Mouse (Mus musculus): ENCODE results near the gene Prkch. TPM values are rescaled to one million over a fixed set of nuclear protein-coding genes. Genes with fewer than 3 reads are reported as not detected.
A peak's percentile ranks its signal among the peaks of the same experiment; 100 is the strongest.

Prkch gene
- polyA plus RNA-seq, 1 experiment from 2014 or later = 9.2 TPM

DNA sequence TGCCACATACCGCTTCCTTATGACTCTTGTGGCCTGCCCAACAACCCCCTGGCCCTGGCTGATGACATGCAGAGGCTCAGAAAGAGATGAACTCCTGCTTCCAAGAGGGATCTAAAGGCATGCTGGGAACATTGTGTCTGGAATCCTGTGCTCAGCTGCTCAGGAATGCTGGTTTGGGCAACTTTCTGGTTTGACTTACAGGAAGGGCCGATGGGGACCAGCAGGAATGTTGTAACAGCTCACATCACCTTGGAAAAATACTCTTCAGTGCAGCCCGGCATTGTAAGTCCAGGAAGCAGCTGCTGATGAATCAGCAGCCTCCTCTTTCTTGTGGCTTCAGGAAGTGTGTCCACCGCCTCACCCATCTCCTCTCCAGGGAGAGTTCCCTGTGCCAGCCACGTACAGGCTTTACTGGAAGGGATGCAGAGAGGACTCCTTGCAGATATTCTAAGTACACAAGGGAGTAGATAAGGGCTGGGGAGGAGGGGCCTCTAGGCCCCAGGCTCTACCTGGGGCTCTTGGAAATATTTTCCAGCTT lies 206.0 kb downstream of the Prkch start:
- Histone ChIP-seq H3K36me3 (no peaks in the 10 kb centered on the region), H3K27ac (replicated peaks) (no peak overlapping the region), H3K27me3 (replicated peaks) (no peaks in the 10 kb centered on the region), H3K9ac (replicated peaks) (no peak overlapping the region), H3K9me3 (replicated peaks) (no peaks in the 10 kb centered on the region), H3K4me2 (no peak overlapping the region), H3K4me3 (replicated peaks) (no peak overlapping the region), H3K4me1 (peaks cover 21% of the 10 kb centered on the region)
- WGBS = 73% methylated on average over 5 of the region's 5 CpGs
- no peak for ATAC-seq (ENCODE audit: low FRiP score)

DNA sequence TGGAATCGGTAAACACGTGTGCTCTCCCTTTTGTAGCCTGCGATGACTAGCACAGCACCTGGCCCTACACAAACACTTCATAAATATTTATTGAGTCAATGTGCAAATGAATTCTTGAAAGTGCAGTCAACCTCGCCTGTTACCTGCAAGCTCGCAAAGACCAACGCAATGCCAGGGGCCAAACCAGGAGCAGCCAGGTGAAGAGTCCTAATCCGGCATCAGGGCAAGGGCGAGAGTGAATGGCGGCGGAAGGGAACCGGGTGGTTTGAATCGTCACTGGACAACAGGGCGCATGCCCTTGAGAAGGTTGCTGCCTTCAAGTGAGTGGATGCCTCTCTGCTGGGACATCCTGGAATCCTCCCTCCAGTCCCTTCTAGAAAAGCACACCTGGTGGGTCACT lies 208.6 kb downstream of the Prkch start:
- no peaks in the 10 kb centered on the region for H3K27me3 ChIP-seq (replicated peaks)
- ATAC-seq (ENCODE audit: low FRiP score) = no peak
- H3K4me2 ChIP-seq = no peak overlapping the region
- no peaks in the 10 kb centered on the region for H3K9me3 ChIP-seq (replicated peaks)
- H3K27ac ChIP-seq (replicated peaks) = no peak overlapping the region
- H3K36me3 ChIP-seq = no peaks in the 10 kb centered on the region
- peaks cover 18% of the 10 kb centered on the region for H3K4me1 ChIP-seq
- no peak overlapping the region for H3K4me3 ChIP-seq (replicated peaks)
- H3K9ac ChIP-seq (replicated peaks) = no peak overlapping the region
- 57% methylated on average over 13 of the region's 13 CpGs for WGBS

DNA sequence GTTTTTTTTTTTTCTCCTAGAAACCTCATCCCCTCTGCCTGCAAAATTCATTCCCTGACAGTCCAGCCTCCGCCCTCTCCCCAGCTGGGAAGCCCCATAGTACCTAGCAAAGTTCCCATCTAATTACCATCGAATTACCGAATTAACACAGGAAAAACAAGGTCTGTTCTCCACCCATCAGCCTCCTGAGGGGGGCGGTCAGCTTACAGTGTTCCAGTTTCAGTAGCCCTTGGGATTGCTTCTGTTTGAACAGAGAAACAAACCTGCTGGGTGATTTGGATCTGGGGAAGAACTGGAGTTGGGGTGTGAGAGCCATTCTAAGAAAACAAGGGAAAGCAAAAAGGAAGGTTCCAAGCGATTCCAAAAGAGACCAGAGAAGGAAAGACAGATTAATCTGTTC lies 209.1 kb downstream of the Prkch start:
- no peaks in the 10 kb centered on the region for H3K9me3 ChIP-seq (replicated peaks)
- H3K4me2 ChIP-seq = no peak overlapping the region
- no peak overlapping the region for H3K27ac ChIP-seq (replicated peaks)
- 15% methylated on average over 5 of the region's 5 CpGs for WGBS
- peaks cover 17% of the 10 kb centered on the region for H3K4me1 ChIP-seq
- H3K4me3 ChIP-seq (replicated peaks) = no peak overlapping the region
- no peak overlapping the region for H3K9ac ChIP-seq (replicated peaks)
- no peaks in the 10 kb centered on the region for H3K36me3 ChIP-seq
- H3K27me3 ChIP-seq (replicated peaks) = no peaks in the 10 kb centered on the region
- ATAC-seq (ENCODE audit: low FRiP score) = no peak

DNA sequence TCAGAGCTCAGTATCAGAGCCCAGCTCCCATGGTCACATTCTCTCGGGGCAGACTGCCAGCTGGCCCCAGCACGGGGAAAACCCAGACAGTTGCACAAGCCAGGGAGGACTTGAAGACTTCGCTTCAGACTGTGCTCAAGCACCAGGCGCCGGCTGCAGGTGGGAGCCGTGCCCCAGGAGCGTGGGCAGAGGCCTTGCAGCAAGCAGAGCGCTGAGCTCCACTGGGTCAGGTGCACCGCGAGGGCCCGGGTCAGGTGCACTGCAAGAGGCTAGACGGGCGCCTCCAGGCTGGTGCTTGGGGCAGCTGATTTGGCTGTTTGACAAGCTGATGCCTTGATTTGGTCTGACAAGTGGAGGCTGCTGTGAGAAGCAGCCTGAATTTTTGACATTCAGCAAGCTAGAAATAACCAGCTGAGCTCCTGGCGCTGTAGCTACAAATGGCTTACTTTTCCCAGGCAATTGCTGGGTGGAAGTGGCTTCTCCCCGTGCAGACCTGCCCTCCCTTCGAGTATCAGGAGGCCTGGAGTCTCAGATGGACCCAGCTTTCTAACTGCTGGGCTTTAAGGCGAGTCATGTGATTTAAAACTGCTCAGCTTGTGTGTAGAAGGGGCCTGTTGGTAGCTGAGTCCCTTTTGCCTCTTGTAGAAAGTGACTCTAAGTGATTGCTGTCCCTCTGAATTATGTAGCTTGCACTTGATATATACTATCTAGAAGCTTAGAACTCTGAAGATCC lies 209.7 kb downstream of the Prkch start:
- Histone ChIP-seq H3K4me3 (replicated peaks) (no peak overlapping the region), H3K9me3 (replicated peaks) (no peaks in the 10 kb centered on the region), H3K27me3 (replicated peaks) (no peaks in the 10 kb centered on the region), H3K9ac (replicated peaks) (no peak overlapping the region), H3K27ac (replicated peaks) (no peak overlapping the region; the same call in 1 of the 2 replicates), H3K4me1 (peaks cover 14% of the 10 kb centered on the region), H3K4me2 (no peak overlapping the region), H3K36me3 (no peaks in the 10 kb centered on the region)
- 34% methylated on average over 17 of the region's 17 CpGs for WGBS
- ATAC-seq (ENCODE audit: low FRiP score) = 0 out of 2 replicates have a peak, but pooled peaks have one; percentile 38

DNA sequence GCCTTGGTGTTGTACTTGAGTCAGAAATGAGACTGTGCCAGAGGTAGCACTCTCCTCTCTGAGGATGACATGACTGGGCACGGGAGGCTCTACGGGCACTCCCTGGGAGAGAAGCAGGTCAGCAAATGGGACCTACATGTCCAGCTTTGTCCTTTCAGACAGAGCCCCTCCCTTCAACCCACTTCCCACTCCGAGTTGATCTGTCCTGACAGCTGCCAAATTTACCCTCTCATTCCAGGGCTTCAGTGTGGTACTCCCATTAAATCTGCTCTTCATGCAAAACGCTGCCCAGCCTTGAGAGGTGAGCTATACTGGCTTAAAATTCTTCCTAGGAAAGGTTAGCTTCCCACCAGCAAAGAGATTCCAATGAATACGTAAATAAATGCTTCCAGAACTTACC lies 215.1 kb downstream of the Prkch start:
- Histone ChIP-seq H3K4me3 (replicated peaks) (no peak overlapping the region), H3K36me3 (no peaks in the 10 kb centered on the region), H3K9ac (replicated peaks) (no peak overlapping the region), H3K9me3 (replicated peaks) (no peaks in the 10 kb centered on the region), H3K27me3 (replicated peaks) (no peaks in the 10 kb centered on the region), H3K4me1 (no peaks in the 10 kb centered on the region), H3K4me2 (no peak overlapping the region), H3K27ac (replicated peaks) (no peak overlapping the region)
- no peak for ATAC-seq (ENCODE audit: low FRiP score)
- 83% methylated on average over 5 of the region's 5 CpGs for WGBS

DNA sequence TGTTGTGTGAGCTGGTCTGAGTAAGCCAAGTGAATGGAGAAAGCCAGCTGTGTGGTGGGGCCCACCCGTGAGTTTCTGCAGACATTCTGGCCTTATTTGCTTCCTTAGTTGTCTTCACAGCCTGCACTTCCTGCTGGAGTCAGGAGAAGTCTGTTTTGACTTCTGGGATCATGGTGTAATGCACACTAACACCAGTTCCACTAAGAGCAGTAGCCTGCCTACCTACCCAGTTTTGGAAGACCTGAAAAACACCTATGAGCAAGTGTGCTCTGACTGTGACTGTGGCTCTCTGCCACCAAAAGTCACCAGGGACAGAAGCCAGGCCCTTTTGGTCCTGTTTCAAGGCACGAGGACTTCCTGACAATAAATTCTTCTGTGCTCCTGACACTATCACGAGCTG lies 216.3 kb downstream of the Prkch start:
- ATAC-seq (ENCODE audit: low FRiP score) = no peak
- Histone ChIP-seq H3K4me3 (replicated peaks) (no peak overlapping the region), H3K27ac (replicated peaks) (no peak overlapping the region), H3K9ac (replicated peaks) (no peak overlapping the region), H3K4me1 (no peaks in the 10 kb centered on the region), H3K27me3 (replicated peaks) (no peaks in the 10 kb centered on the region), H3K9me3 (replicated peaks) (no peaks in the 10 kb centered on the region), H3K4me2 (no peak overlapping the region), H3K36me3 (no peaks in the 10 kb centered on the region)
- WGBS = 55% methylated on average over 3 of the region's 3 CpGs

DNA sequence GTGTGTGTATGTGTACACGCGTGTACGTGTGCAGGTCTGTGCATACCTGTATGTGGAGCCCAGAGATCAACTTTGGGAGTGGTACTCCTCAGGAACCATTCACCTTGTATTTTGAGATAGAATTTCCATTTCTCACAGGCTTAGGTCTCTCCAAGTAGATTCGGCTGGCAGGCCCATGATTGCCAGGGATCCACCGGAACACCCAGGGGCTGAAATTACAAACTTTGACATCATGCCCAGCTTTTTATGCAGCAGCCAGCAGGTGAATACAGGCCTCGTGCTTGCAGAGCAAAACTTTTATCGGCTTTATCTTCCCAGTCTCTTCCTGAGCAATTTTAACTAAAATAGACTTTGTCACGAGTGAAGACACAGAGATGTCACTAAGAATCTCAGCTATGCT lies 217.2 kb downstream of the Prkch start:
- Histone ChIP-seq H3K9ac (replicated peaks) (no peak overlapping the region), H3K4me3 (replicated peaks) (no peak overlapping the region), H3K27me3 (replicated peaks) (no peaks in the 10 kb centered on the region), H3K36me3 (no peaks in the 10 kb centered on the region), H3K4me2 (no peak overlapping the region), H3K4me1 (no peaks in the 10 kb centered on the region), H3K27ac (replicated peaks) (no peak overlapping the region), H3K9me3 (replicated peaks) (no peaks in the 10 kb centered on the region)
- 91% methylated on average over 8 of the region's 8 CpGs for WGBS
- ATAC-seq (ENCODE audit: low FRiP score) = no peak

DNA sequence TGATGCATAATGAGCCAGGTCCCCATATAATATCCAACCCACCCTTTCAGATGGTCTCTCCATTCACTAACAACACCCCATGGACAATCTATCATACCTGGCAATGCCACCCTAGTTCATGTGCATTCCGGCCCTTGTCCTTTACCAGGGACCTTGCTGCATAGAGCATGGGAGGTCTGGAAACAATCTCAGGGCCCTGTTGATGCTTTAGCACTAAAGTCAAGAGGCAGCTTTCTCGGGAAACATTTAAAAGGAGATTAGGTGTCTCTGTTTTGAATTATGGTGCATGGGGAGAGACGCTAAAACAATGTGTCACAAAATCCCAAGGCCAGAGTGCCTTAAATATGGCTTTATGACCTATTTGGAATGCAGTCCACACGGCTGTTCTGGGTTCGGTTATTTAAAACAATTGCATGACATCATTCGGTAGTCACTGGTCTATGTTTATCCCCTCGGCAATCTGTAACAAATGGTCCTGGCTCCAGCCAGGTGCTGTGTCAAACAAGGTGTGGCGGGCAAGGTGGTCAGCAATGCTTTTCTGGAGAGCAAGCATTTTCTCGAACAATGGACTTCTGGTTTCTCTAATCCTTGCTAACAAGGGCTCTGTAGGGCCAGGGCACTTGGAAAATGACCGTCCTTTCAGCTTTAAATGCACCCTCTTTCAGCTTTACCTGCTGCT lies 217.9 kb downstream of the Prkch start:
- H3K4me3 ChIP-seq (replicated peaks) = no peak overlapping the region
- no peaks in the 10 kb centered on the region for H3K4me1 ChIP-seq
- H3K36me3 ChIP-seq = no peaks in the 10 kb centered on the region
- no peak for ATAC-seq (ENCODE audit: low FRiP score)
- H3K27me3 ChIP-seq (replicated peaks) = no peaks in the 10 kb centered on the region
- WGBS = 74% methylated on average over 10 of the region's 10 CpGs
- no peak overlapping the region for H3K27ac ChIP-seq (replicated peaks)
- H3K9me3 ChIP-seq (replicated peaks) = no peaks in the 10 kb centered on the region
- H3K4me2 ChIP-seq = no peak overlapping the region
- no peak overlapping the region for H3K9ac ChIP-seq (replicated peaks)

DNA sequence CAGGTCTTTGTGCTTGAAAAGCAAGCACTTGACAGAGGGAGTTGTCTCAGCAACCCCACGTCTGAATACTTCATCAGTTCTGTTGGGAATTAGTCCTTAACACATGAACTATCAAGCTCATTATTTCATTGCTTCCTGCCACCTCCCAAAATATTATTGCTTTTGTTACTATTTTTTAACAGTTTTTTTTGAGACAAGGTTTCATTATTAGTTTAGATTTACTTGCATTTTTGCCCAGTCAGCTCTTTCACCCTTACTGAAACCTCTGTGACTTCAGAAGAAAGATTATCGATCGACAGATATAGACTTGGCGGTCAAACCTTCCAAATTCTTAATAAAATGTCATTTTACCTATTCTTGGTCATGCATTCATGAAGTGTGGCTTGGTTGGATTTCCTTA lies 219.3 kb downstream of the Prkch start:
- ATAC-seq (ENCODE audit: low FRiP score) = no peak
- H3K4me3 ChIP-seq (replicated peaks) = no peak overlapping the region
- no peaks in the 10 kb centered on the region for H3K36me3 ChIP-seq
- H3K27ac ChIP-seq (replicated peaks) = no peak overlapping the region
- 89% methylated on average over 4 of the region's 4 CpGs for WGBS
- no peaks in the 10 kb centered on the region for H3K9me3 ChIP-seq (replicated peaks)
- no peak overlapping the region for H3K9ac ChIP-seq (replicated peaks)
- no peak overlapping the region for H3K4me2 ChIP-seq
- no peaks in the 10 kb centered on the region for H3K4me1 ChIP-seq
- H3K27me3 ChIP-seq (replicated peaks) = no peaks in the 10 kb centered on the region

DNA sequence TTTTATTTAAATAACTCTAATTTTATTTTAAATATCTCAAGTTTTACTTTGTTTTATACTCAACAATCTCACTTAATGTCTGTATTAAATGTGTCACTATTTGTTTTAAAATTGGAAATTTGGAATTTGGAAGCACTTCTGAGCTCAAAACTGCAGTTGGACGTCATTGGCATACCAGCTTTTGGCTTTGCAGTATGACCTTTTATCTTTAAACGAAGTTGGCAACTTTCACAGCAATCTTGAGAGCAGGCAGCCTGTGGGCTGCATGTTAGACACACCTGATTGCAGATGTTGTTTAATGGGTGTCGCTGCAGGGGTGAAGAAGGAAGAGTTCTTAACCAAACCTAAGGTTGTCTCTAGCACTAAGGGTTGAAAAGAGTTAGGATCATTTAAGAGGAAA lies 220.9 kb downstream of the Prkch start:
- 63% methylated on average over 3 of the region's 3 CpGs for WGBS
- H3K4me2 ChIP-seq = no peak overlapping the region
- peaks cover 9% of the 10 kb centered on the region for H3K4me1 ChIP-seq
- H3K27me3 ChIP-seq (replicated peaks) = no peaks in the 10 kb centered on the region
- H3K9ac ChIP-seq (replicated peaks) = no peak overlapping the region
- no peak overlapping the region for H3K27ac ChIP-seq (replicated peaks)
- H3K9me3 ChIP-seq (replicated peaks) = no peaks in the 10 kb centered on the region
- no peaks in the 10 kb centered on the region for H3K36me3 ChIP-seq
- no peak overlapping the region for H3K4me3 ChIP-seq (replicated peaks)
- no peak for ATAC-seq (ENCODE audit: low FRiP score)

DNA sequence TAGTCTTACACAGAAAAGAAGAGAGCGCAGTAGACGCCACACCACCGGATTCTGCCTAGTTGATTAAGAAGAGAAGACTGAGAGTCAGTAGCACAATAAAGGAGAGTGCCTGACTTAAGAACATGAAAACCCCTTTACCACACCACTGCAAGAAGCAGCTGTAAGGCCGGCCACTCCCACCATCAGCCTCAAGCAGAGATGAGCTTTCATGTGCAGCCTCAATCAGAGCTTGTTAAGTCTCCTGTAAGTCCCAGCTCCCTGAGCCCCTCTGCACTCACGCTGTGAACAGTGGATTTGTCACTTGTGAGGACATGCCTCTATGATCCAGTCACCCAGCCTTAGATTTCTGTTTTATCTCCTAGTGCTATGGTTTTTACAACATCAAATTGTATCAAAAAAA lies 221.4 kb downstream of the Prkch start:
- Histone ChIP-seq H3K36me3 (no peaks in the 10 kb centered on the region), H3K4me1 (peaks cover 13% of the 10 kb centered on the region), H3K9ac (replicated peaks) (no peak overlapping the region), H3K4me2 (no peak overlapping the region), H3K9me3 (replicated peaks) (no peaks in the 10 kb centered on the region), H3K27ac (replicated peaks) (no peak overlapping the region), H3K4me3 (replicated peaks) (no peak overlapping the region), H3K27me3 (replicated peaks) (no peaks in the 10 kb centered on the region)
- WGBS = 33% methylated on average over 5 of the region's 5 CpGs
- ATAC-seq (ENCODE audit: low FRiP score) = no peak

DNA sequence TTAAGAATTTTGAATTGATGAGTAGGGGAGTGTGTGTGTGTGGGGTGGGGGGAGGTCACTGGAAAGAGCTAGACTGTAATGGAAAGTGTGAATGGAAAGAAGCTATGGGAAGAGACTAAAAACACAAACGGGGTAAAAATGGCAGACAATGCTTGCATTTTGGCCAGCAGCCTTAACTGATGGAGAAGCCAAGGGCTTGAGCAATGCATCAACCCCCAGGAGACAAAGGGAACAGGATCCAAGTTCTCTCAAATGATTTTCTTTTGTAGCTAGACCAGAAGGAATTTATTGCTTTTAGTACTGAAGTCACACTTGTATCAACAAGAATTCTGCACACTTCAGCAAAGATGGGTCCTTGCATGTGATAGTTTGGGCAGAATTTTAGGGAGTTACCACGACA lies 222.6 kb downstream of the Prkch start:
- no peak overlapping the region for H3K4me2 ChIP-seq
- 78% methylated on average over 2 of the region's 2 CpGs for WGBS

More for the DNA sequence above, 222.6 kb downstream of the Prkch start:
- Histone ChIP-seq H3K4me1 (peaks cover 20% of the 10 kb centered on the region), H3K9ac (replicated peaks) (no peak overlapping the region), H3K27me3 (replicated peaks) (no peaks in the 10 kb centered on the region), H3K36me3 (no peaks in the 10 kb centered on the region), H3K9me3 (replicated peaks) (no peaks in the 10 kb centered on the region), H3K4me3 (replicated peaks) (no peak overlapping the region), H3K27ac (replicated peaks) (no peak overlapping the region)
- ATAC-seq (ENCODE audit: low FRiP score) = no peak
